Mouse (Mus musculus): ENCODE results near the gene Anks3.

Anks3 gene

GRCm38 (mm10) chr16:4896249-4897027 is 67.6 kb downstream of the Anks3 start:
- DNase-seq (ENCODE audit: low spot score): no peak

GRCm38 (mm10) chr16:4894201-4894908 is 69.7 kb downstream of the Anks3 start:
- no peak for DNase-seq (ENCODE audit: low spot score)

- no peak for DNase-seq (ENCODE audit: low spot score)
Observed at GRCm38 (mm10) chr16:4892171-4892570, 71.8 kb downstream of the Anks3 start.
